Mouse (Mus musculus): Measurements from ENCODE around the gene Usp43. TPM values are rescaled to one million over a fixed set of nuclear protein-coding genes. Genes with fewer than 3 reads are reported as not detected.

Gene Usp43
- polyA plus RNA-seq (2014; fragmentation: Nextera tagmentation; extraction: Ambion mirVana), result 1.3 and 3.3 TPM in 2 replicates

DNA sequence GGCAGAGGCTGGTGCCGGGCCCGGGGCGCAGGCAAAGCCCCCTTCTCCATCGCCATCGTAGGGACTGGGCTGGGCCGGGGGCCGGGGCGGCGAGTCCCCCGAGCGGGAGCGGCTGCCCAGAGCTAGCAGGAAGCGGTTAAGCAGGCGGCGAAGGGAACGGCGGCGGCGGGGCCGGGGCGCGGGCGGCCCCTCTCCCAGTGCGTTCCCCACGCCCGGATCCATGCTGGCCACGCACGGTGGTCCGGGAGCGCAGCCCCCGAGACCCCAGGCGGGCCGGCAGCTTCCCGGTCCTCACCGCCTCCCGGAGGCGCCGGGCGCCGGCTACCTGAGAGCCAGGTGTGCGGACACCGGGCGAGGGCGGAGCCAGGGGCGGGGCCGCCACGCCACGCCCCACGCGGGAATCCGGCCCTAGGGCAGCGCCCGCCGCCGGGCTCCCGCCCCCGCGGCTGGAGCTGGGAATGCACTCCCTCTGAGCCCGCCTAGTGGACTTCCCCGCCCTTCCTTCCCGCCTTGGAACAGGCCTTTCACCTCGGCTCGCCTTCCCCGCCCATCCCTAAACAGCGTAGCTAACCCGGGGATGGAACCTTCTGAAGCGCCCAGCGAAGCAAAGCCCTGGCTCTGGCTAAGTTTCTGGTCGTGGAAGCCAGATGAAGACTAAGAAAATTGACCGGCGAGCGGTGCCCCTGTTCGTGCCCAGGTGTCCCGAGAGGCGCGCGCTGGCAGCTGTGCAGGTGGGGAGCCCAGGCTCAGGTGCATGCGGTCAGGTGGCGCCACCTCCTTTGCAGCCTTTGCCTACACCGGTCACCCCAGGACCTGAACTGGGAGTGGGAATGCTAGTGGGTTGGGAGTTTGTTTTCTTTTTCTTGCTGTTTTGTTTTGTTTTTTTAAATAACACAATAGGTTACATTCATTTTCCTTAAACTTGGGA, at the start of gene Usp43:
Gene Usp43 (minus strand): TSS at position 327 of the 928 bp plus-strand sequence.
- H3K4me3 ChIP-seq (ENCODE audit: low read length), result peak within 1 kb of the TSS; percentile 66
- H3K27me3 ChIP-seq (ENCODE audit: control insufficient read depth, insufficient read depth, low read length), result 0 out of 2 replicates have a peak, but pooled peaks cover 14% of the 10 kb centered on the region
- WGBS, result under 1% methylated on average over 57 of the region's 80 CpGs
- H3K36me3 ChIP-seq (ENCODE audit: control insufficient read depth, insufficient read depth, low read length), result no peaks in the 10 kb centered on the region
- peak; percentile 85 for ATAC-seq (ENCODE audit: low FRiP score, low TSS enrichment)
- H3K9me3 ChIP-seq (ENCODE audit: control insufficient read depth, low read length), result no peaks in the 10 kb centered on the region
- peak within 1 kb of the TSS; percentile 87 for H3K4me2 ChIP-seq (replicated peaks; ENCODE audit: low read depth, low read length)
- H3K9ac ChIP-seq (ENCODE audit: low read depth, low read length), result peak within 1 kb of the TSS; percentile 67
- H3K27ac ChIP-seq (ENCODE audit: low read depth, low read length), result peak within 1 kb of the TSS; percentile 82
- H3K4me1 ChIP-seq (ENCODE audit: control insufficient read depth, insufficient read depth, low read length), result no peaks in the 10 kb centered on the region

DNA sequence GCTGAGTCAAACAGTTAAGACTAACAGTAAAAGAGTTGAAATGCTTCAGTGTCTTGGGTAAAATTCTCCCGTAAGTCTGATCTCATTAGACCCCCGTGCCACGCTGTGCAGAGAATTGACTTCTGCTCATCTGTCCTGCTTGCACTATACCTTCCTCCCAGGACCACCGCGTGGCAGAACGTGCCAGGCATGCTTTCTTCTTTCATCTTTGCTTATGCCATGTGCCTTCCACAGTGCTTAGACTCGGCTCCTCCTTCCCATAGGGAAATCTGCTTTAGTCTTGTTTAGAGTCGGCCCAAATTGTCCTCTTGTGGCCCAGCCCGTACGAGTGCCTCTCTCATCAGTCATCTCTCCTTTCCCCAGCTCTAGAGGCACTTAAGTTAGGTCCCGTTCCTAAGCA, 45.9 kb upstream of the Usp43 start:
- Histone ChIP-seq H3K36me3 (ENCODE audit: control insufficient read depth, insufficient read depth, low read length) (peaks cover 2% of the 10 kb centered on the region; the same call in 1 of the 2 replicates), H3K4me3 (ENCODE audit: low read length) (no peak overlapping the region), H3K4me1 (ENCODE audit: control insufficient read depth, insufficient read depth, low read length) (peaks cover 5% of the 10 kb centered on the region), H3K9ac (ENCODE audit: low read depth, low read length) (no peak overlapping the region), H3K4me2 (replicated peaks; ENCODE audit: low read depth, low read length) (no peak overlapping the region), H3K27ac (ENCODE audit: low read depth, low read length) (no peak overlapping the region), H3K27me3 (ENCODE audit: control insufficient read depth, insufficient read depth, low read length) (no peaks in the 10 kb centered on the region), H3K9me3 (ENCODE audit: control insufficient read depth, low read length) (no peaks in the 10 kb centered on the region)
- no peak for ATAC-seq (ENCODE audit: low FRiP score, low TSS enrichment)
- WGBS, result 75% methylated on average over 11 of the region's 11 CpGs

DNA sequence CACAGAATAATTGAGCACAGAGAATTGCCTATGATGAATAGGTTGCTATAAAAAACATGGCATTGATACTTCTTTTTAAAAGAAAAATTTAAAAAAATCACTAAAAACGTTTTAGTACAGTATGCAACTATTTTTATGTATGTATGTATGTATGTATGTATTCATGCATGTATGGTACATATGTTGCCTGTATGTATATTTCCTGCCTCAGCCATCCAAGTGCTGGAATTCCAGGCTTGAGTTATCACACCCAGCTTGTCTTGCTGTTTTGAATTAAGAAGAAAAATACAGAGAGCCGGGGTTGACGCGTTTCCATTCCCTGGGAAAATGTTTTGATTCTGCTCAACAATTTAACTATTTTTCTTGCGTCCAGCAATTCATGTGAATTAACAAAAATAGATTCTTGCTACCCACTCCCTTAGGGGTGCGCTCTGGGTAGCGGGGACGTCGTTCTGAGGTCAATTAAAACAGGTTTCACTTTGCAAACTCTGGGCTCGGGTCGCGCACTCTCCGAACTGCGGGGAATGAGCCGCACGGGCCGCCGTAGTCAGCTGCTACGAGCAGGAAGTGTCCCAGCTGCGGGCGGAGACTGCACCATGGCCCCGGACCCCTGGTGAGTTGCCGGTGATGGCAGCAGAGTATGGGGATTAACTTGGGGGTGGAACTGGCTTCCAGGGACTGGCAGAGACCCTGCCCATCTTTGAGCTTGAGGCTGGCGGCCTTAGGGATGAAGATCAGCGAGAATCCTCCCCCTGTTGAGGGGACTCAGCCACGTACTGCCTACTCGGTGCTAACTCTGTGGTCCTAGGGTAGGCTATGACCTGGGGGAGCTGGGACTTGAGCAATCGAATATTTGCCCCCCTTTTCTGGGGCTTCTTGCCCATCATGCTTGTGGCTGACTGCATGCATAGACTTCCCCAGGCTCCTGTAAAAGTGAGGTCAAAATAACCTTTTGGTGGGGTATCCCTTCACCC, 44.2 kb upstream of the Usp43 start, which contains the start of gene Stx8:
Gene Stx8 (plus strand): TSS at position 289 of the 974 bp plus-strand sequence.
- peak within 1 kb of the TSS; percentile 58 for H3K4me2 ChIP-seq (replicated peaks; ENCODE audit: low read depth, low read length)
- under 1% methylated on average over 28 of the region's 28 CpGs for WGBS
- H3K36me3 ChIP-seq (ENCODE audit: control insufficient read depth, insufficient read depth, low read length), result no peaks in the 10 kb centered on the region
- no peaks in the 10 kb centered on the region for H3K9me3 ChIP-seq (ENCODE audit: control insufficient read depth, low read length)
- ATAC-seq (ENCODE audit: low FRiP score, low TSS enrichment), result peak; percentile 84
- H3K4me1 ChIP-seq (ENCODE audit: control insufficient read depth, insufficient read depth, low read length), result peaks cover 5% of the 10 kb centered on the region
- no peaks in the 10 kb centered on the region for H3K27me3 ChIP-seq (ENCODE audit: control insufficient read depth, insufficient read depth, low read length)
- no peak within 1 kb of the TSS for H3K27ac ChIP-seq (ENCODE audit: low read depth, low read length)
- H3K9ac ChIP-seq (ENCODE audit: low read depth, low read length), result peak within 1 kb of the TSS; percentile 79
- peak within 1 kb of the TSS; percentile 83 for H3K4me3 ChIP-seq (ENCODE audit: low read length)

DNA sequence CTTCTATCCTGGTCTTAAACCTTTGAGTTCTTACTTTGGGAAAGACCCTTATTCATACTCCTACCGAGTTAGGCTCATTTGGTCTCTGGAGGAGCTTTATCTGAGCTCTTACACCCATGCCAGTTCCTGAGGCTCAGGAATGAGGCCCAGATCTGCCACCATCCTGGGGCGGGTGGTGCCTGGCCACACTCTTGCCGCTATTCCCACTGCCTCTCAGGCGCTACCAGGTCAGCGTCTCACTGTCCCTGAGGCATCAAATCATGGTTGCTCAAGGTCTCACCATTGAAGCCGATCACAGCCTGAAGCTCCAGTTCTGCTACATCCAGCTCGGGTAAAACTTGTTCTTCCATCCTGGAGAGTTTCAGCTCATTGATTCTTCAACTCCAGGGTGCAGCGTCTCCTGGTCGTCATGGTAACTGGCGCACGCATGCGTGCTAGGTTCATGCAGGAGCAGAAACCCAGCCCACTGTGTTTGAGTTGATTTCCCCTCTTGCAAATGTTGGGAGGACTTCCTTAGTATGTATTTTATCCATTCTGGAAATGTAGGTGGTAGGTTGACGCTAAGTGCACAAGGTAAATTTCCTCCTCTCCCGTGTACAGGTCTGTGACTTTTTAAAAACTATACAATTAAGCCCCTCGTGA, 43.4 kb upstream of the Usp43 start, which contains the start of gene Cfap52:
Gene Cfap52 (minus strand): TSS at position 410 of the 642 bp plus-strand sequence.
- Histone ChIP-seq H3K4me1 (ENCODE audit: control insufficient read depth, insufficient read depth, low read length) (peaks cover 5% of the 10 kb centered on the region), H3K27me3 (ENCODE audit: control insufficient read depth, insufficient read depth, low read length) (no peaks in the 10 kb centered on the region), H3K27ac (ENCODE audit: low read depth, low read length) (no peak within 1 kb of the TSS), H3K4me3 (ENCODE audit: low read length) (peak within 1 kb of the TSS; percentile 83), H3K36me3 (ENCODE audit: control insufficient read depth, insufficient read depth, low read length) (no peaks in the 10 kb centered on the region), H3K9me3 (ENCODE audit: control insufficient read depth, low read length) (no peaks in the 10 kb centered on the region), H3K4me2 (replicated peaks; ENCODE audit: low read depth, low read length) (peak within 1 kb of the TSS; percentile 58), H3K9ac (ENCODE audit: low read depth, low read length) (peak within 1 kb of the TSS; percentile 79)
- 6% methylated on average over 15 of the region's 15 CpGs for WGBS
- ATAC-seq (ENCODE audit: low FRiP score, low TSS enrichment), result peak; percentile 76; the same call in 1 of the 2 replicates

DNA sequence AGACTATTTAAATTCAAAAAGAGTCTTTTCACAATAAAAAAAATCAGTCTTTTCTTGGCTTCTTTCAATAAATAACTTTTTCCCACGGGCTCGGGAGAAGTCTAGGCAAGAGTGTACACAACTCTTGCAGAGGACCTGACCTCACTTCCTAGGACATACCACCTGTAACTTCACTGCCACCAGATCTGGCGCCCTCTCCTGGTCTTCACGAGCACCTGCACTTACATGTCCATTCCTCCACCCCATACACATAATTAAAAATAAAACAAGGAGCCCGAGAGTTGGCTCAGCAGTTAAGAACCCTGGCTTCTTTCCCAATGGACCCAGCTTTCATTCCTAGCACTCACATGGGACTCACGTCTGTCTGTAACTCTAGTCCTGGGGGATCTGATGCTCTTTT, 42.2 kb upstream of the Usp43 start:
- 73% methylated on average over 6 of the region's 6 CpGs for WGBS
- Histone ChIP-seq H3K27me3 (ENCODE audit: control insufficient read depth, insufficient read depth, low read length) (no peaks in the 10 kb centered on the region), H3K9me3 (ENCODE audit: control insufficient read depth, low read length) (no peaks in the 10 kb centered on the region), H3K4me3 (ENCODE audit: low read length) (no peak overlapping the region), H3K36me3 (ENCODE audit: control insufficient read depth, insufficient read depth, low read length) (no peaks in the 10 kb centered on the region), H3K4me1 (ENCODE audit: control insufficient read depth, insufficient read depth, low read length) (peaks cover 5% of the 10 kb centered on the region), H3K4me2 (replicated peaks; ENCODE audit: low read depth, low read length) (no peak overlapping the region), H3K9ac (ENCODE audit: low read depth, low read length) (no peak overlapping the region), H3K27ac (ENCODE audit: low read depth, low read length) (no peak overlapping the region)
- no peak for ATAC-seq (ENCODE audit: low FRiP score, low TSS enrichment)

DNA sequence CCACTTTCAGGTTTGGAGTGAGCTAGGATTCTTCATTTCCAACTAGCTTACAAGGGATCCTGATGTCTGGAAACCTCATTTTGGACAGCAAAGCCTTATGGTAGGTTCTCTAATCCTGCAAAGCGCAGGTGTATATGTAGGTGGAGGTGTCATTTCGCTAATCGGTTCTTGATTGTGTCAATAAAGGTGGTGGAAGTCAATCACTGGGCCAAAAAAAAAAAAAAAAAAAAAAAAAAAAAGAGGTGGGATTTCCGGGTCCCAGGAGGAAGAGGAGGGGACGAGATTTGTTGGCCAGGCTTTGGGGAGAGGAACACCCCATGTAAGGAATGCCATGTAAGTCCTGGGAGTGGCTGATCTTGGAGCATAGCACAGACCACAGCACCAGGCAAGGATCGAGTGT, 32.5 kb upstream of the Usp43 start:
- Histone ChIP-seq H3K27ac (ENCODE audit: low read depth, low read length) (no peak overlapping the region), H3K4me2 (replicated peaks; ENCODE audit: low read depth, low read length) (no peak overlapping the region), H3K4me3 (ENCODE audit: low read length) (no peak overlapping the region), H3K36me3 (ENCODE audit: control insufficient read depth, insufficient read depth, low read length) (no peaks in the 10 kb centered on the region), H3K9me3 (ENCODE audit: control insufficient read depth, low read length) (no peaks in the 10 kb centered on the region), H3K27me3 (ENCODE audit: control insufficient read depth, insufficient read depth, low read length) (no peaks in the 10 kb centered on the region), H3K4me1 (ENCODE audit: control insufficient read depth, insufficient read depth, low read length) (no peaks in the 10 kb centered on the region), H3K9ac (ENCODE audit: low read depth, low read length) (no peak overlapping the region)
- ATAC-seq (ENCODE audit: low FRiP score, low TSS enrichment), result no peak
- 85% methylated on average over 6 of the region's 6 CpGs for WGBS

DNA sequence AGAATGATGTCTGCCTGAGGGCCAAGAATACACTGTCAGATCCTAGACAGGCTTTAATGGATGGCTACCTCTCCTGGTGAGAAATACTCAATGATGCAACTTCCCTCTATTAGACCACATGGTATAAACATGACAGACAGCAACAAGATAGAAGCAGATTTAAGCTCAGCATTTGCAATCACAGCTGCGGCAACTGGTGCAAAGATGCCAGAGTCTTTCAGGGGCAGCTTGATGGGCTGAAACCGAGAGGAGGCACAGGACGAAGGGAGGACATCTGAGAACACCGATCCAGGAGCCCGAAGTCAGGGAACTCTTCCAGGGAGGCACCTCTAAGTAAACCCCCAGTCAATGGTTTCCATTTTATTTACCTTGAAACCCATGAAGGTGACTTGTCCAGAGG, 31.7 kb upstream of the Usp43 start:
- Histone ChIP-seq H3K27ac (ENCODE audit: low read depth, low read length) (no peak overlapping the region), H3K9ac (ENCODE audit: low read depth, low read length) (no peak overlapping the region), H3K4me2 (replicated peaks; ENCODE audit: low read depth, low read length) (no peak overlapping the region), H3K27me3 (ENCODE audit: control insufficient read depth, insufficient read depth, low read length) (no peaks in the 10 kb centered on the region), H3K36me3 (ENCODE audit: control insufficient read depth, insufficient read depth, low read length) (no peaks in the 10 kb centered on the region), H3K4me1 (ENCODE audit: control insufficient read depth, insufficient read depth, low read length) (no peaks in the 10 kb centered on the region), H3K9me3 (ENCODE audit: control insufficient read depth, low read length) (no peaks in the 10 kb centered on the region), H3K4me3 (ENCODE audit: low read length) (no peak overlapping the region)
- WGBS, result 49% methylated on average over 5 of the region's 5 CpGs
- ATAC-seq (ENCODE audit: low FRiP score, low TSS enrichment), result no peak

DNA sequence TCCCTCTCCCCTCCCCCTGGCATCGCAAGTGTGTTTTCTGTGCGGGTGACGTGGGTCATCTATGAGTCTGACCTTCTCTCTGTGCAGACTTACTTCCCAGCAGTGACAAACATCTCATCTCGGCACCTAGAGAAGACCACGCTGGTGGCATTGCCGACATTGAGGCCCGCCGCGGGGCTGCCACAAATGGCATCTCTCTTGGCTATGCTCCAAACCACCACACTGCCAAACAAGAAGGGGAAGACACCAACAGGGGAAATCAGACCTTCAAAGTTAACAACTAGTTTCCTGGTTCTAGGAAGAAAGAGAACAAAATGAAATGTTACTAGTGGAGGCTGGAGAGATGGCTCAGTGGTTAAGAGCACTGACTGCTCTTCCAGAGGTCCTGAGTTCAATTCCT, 27.5 kb upstream of the Usp43 start:
- no peak for ATAC-seq (ENCODE audit: low FRiP score, low TSS enrichment)
- 89% methylated on average over 9 of the region's 9 CpGs for WGBS
- no peak overlapping the region for H3K27ac ChIP-seq (ENCODE audit: low read depth, low read length)
- no peaks in the 10 kb centered on the region for H3K27me3 ChIP-seq (ENCODE audit: control insufficient read depth, insufficient read depth, low read length)
- no peak overlapping the region for H3K9ac ChIP-seq (ENCODE audit: low read depth, low read length)
- H3K4me3 ChIP-seq (ENCODE audit: low read length), result no peak overlapping the region
- H3K36me3 ChIP-seq (ENCODE audit: control insufficient read depth, insufficient read depth, low read length), result no peaks in the 10 kb centered on the region
- H3K4me1 ChIP-seq (ENCODE audit: control insufficient read depth, insufficient read depth, low read length), result no peaks in the 10 kb centered on the region
- no peaks in the 10 kb centered on the region for H3K9me3 ChIP-seq (ENCODE audit: control insufficient read depth, low read length)
- H3K4me2 ChIP-seq (replicated peaks; ENCODE audit: low read depth, low read length), result no peak overlapping the region
